Mouse (Mus musculus) cortical plate, adult 2 months (tissue): ENCODE measurements around the gene Cxcl12. TPM values are rescaled to one million over a fixed set of nuclear protein-coding genes. Genes with fewer than 3 reads are reported as not detected.
A peak's percentile ranks its signal among the peaks of the same experiment; 100 is the strongest.

Experiments used
- H3K27ac ChIP-seq: fragments of 200-500 bp; 2 replicates; pipeline ENCODE4 v1.5.1; 2012; ENCODE audit warnings: low read length, control low read depth, inconsistent platforms; ENCODE audit not compliant: insufficient read depth
- H3K4me1 ChIP-seq: fragments of 200-500 bp; 2 replicates; pipeline ENCODE4 v1.6.1; 2011; ENCODE audit warnings: low read length; ENCODE audit not compliant: control insufficient read depth, insufficient read depth
- H3K4me3 ChIP-seq: fragments of 200-500 bp; 2 replicates; pipeline ENCODE4 v1.5.1; 2011; ENCODE audit warnings: mild to moderate bottlenecking, low read length, control low read depth; ENCODE audit not compliant: insufficient read depth
- CTCF ChIP-seq: fragments of 200-500 bp; IDR thresholded peaks from 2 replicates; pipeline ENCODE4 v1.5.1; 2011; ENCODE audit warnings: mild to moderate bottlenecking, control low read depth, low read length; ENCODE audit not compliant: insufficient read depth; ENCODE audit errors: extremely low read depth
- POLR2A ChIP-seq: fragments of 200-500 bp; IDR thresholded peaks from 2 replicates; pipeline ENCODE4 v1.6.1; 2011; ENCODE audit warnings: mild to moderate bottlenecking, low read length, control low read depth; ENCODE audit not compliant: insufficient read depth; ENCODE audit errors: extremely low read depth
- polyA plus RNA-seq: library from polyadenylated mRNA; depleted of rRNA; stranded (reverse); fragments of >200 nt; gene quantifications from 2 replicates; pipeline ENCODE4 v1.2.3, GENCODE M21; 2012; rRNA removed

Gene Cxcl12
- polyA plus RNA-seq = 69.1 and 70.0 TPM in 2 replicates

DNA sequence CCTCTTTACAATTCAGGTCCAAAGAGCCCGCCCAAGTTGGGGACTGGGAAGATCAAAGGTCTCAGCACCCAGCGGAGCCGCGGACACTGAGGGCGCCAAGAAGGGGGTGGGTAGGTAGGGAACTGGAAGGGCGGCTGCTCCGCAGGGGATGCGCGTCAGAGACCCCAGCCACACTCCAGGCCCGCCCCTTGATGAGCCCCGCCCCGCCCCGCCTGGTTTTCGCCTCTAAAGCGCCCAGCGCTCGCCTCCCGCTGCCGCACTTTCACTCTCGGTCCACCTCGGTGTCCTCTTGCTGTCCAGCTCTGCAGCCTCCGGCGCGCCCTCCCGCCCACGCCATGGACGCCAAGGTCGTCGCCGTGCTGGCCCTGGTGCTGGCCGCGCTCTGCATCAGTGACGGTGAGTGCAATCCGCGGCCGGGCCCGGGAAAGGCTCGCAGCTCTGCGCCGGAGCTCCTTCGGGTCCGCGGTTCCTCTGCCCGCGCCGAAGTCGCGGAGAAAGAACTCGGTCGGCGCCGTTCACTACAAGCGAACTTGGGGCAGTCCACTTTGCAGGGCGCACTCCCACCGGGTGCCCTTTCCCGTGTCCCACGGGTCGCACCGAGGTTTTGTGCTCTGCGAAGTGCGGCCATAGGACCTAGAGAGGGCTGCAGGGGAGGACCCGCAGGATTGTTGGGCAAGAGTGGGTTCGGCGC, at the start of gene Cxcl12:
Gene Cxcl12, plus strand, starts transcription at position 215 of the 691 bp plus-strand sequence.
- H3K27ac ChIP-seq = 0 out of 2 replicates have a peak within 1 kb of the TSS, but pooled peaks have one; percentile 15
- TF ChIP-seq POLR2A = peak; percentile 62; the same call in 1 of the 2 replicates
- no peak for TF ChIP-seq CTCF
- peak within 1 kb of the TSS; percentile 58 for H3K4me3 ChIP-seq
- H3K4me1 ChIP-seq = no peaks in the 10 kb centered on the region

DNA sequence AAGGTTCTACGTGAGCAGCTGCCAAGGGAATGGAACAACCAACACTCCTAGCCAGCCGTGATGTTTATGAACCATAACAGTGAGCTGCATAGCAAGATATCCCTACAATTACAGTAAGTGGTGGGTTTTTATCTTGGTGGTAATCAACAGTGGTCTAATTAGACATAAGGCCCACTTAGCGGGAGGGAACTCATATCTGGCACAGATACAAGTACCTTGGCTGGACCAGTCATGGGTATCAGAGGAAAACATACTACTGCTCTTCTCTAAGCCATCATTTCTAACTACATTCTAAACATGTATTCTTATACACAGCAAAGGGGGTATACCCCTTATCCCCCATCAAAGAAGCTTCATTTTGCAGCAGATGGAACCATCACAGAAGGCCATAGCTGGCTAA, 46.3 kb upstream of the Cxcl12 start:
- TF ChIP-seq CTCF = no peak
- Histone ChIP-seq H3K4me3 (no peak overlapping the region), H3K27ac (no peak overlapping the region), H3K4me1 (peaks cover 2% of the 10 kb centered on the region; the same call in 1 of the 2 replicates)

DNA sequence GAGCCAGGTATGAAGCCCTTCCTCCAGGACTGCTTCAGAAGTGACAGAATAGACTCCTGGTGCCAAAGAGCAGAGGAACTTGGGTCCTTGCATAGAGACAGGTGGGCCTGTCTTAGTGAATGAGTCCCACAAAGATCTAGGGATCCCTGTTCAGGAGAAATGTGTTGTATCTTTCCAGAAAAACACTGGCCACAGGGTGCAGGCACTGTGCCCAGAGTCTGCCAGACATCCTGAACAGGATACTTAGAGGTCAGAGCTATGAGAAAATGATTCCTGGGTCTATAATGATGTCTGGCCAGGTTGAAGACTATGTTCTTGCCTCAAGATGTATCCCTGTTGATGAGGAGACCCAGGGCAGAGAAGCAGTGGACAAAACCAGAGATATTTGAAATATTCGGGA, 42.0 kb upstream of the Cxcl12 start:
- Histone ChIP-seq H3K4me1 (no peaks in the 10 kb centered on the region), H3K4me3 (no peak overlapping the region), H3K27ac (no peak overlapping the region)
- no peak for TF ChIP-seq CTCF
- no peak for TF ChIP-seq POLR2A

DNA sequence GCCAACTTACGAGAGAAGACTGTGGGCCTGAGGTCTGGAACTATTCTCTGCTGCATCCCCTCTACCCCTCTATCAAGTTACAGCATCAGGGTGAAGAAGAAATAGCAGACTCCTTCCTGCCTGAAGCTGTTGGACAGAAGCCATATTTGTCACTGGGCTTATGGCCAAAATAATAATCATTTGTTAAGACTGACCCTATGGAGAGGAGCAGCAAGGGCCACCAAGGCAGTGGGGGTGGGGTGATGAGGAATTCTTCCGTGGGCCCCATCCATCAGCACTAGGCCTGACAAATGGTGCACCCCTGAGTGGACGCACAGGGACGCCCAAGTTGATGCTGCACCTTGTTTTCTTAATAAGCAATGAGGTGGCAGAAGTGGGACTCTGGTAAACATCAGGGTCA, 38.9 kb upstream of the Cxcl12 start:
- Histone ChIP-seq H3K4me3 (no peak overlapping the region), H3K4me1 (no peaks in the 10 kb centered on the region), H3K27ac (no peak overlapping the region)
- TF ChIP-seq CTCF (no peak), POLR2A (no peak)

DNA sequence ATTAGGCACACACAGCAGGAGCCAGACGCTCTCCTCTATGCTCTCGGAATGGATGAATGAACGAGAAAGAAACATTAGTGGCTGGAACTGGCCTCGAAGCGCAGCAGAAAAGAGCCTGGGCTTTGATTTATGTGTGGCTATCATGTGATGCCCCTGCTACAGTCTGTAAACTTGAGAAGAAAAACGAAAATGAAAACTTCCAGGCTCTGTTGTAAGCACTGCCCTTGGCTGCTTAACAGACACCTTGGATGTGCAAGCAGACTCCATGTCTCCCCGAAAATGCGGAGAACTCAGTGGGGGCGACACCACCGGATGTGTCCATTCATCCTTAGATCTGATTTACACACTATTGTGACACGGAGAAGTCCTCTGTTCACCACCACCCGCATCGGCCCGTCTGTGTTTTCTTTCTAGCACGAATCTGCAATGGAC, 37.6 kb upstream of the Cxcl12 start:
- no peak overlapping the region for H3K4me3 ChIP-seq
- no peaks in the 10 kb centered on the region for H3K4me1 ChIP-seq
- TF ChIP-seq POLR2A (no peak), CTCF (no peak)
- H3K27ac ChIP-seq = no peak overlapping the region

DNA sequence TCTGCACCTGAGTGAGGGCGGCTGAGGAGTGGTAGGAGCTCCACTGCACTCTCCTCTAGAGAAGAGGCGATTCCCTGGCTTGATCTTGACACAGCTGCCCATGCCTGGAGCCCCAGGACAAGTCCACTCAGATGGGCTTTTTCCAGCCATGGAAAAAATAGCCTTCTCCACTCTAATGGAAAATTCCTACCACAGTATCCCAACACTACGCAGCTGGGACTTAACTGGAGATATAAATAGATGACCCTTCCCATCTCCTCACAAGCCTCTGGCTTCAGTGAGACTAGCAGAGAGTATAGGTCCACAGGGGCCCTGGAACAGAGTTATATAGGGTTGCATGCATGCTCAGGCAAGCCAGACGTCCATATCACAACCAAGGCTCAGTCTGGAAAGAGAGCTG, 33.8 kb upstream of the Cxcl12 start:
- no peak for TF ChIP-seq CTCF
- no peak for TF ChIP-seq POLR2A
- Histone ChIP-seq H3K27ac (no peak overlapping the region), H3K4me3 (no peak overlapping the region), H3K4me1 (no peaks in the 10 kb centered on the region)

DNA sequence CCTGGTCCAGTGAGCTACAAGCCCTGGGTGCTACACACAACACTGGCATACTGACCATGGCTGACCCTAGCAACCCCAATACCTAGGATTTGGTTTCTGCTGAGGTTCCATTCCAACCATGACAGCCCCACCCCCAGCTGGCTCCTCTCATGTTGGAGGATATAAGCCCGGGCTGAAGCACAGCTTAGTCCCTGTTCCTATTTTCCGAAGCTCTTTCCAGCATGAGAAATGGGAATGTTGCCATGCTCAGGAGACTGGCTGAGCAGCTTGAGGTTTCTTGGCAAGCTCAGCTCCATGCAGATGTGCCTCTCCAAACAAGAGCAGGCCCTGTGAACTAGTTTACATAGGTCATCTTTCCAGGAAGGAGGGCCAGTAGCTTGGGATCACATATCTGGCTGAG, 30.6 kb upstream of the Cxcl12 start:
- no peaks in the 10 kb centered on the region for H3K4me1 ChIP-seq
- no peak overlapping the region for H3K4me3 ChIP-seq
- H3K27ac ChIP-seq = no peak overlapping the region
- no peak for TF ChIP-seq POLR2A
- TF ChIP-seq CTCF = no peak

DNA sequence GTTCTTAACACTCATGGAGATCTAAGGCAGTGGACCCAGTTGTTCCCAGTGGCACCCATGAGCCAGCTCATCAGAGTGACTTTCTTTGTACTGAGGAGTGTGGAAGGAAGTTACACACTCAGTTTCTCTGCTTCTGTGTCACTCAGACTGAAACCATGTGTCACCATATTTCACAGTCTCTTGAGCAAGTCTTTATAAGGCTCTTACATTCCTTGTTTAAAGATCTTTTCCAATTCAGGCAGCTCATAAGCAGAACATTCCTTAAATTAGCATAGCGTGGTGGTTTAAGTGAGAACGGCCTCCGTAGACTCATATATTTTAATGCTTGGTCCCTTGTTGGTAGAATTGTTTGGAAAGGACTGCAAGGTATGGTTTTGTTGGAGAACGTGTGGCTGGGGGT, 27.4 kb upstream of the Cxcl12 start:
- no peaks in the 10 kb centered on the region for H3K4me1 ChIP-seq
- H3K4me3 ChIP-seq = no peak overlapping the region
- TF ChIP-seq POLR2A (no peak), CTCF (no peak)
- no peak overlapping the region for H3K27ac ChIP-seq

DNA sequence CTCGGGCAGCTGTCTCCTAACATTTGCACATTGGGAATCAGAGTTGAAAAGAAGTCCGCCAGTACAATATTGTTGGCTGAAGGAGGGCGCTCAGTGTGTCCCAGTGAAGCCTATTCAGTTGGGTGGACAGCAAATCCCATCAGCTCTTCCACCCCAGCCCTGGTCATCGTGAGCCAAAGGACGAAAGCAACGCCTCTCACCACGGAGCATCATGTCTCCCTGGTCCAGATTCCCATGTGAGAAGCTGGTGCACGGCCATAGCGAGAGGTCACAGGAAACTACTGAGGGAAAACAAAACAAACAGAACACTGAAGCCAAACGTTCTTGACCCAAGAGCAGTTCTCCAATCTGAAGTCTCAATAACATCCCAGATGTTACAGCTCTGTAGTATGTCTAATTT, 21.4 kb upstream of the Cxcl12 start:
- no peak overlapping the region for H3K4me3 ChIP-seq
- TF ChIP-seq CTCF (no peak), POLR2A (no peak)
- no peaks in the 10 kb centered on the region for H3K4me1 ChIP-seq
- H3K27ac ChIP-seq = no peak overlapping the region

DNA sequence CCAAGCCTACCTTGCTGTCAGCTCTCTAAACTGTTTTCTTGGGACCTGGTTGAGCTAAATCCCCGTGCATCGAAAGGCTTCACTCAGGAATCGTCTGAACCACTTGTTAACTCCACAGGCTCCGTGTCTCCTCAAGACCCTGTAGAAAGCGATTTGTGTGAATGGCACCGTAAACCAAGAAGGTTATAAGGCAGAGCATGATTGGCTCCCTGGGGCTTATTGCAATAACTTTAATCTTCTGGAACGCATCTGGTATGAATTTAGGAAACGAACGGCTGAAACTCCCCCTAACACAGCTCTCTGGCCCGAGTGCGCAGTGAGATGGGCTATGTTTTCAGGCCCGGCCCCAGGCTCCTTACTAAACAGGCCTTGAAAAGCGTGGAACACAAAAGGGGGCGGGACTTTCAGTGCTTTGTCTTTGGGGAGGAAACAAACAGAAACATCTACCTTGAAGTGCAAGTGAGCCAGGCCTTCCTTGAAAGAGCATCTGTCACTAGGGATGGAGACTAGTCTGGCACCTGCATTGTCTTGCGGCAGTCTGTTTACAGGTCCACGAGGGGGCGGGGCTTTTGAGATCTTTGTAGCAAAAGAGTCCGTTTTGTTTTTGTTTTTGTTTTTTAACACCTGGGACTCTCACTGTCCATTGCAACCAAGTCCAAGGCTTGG, 16.7 kb upstream of the Cxcl12 start:
- no peak for TF ChIP-seq CTCF
- TF ChIP-seq POLR2A = no peak
- H3K27ac ChIP-seq = no peak overlapping the region
- H3K4me1 ChIP-seq = no peaks in the 10 kb centered on the region
- H3K4me3 ChIP-seq = no peak overlapping the region
